Mouse (Mus musculus) retina, adult 2 months (tissue): ENCODE data around the gene Cyp3a41b.
"Not testable (repeated sequence)": the region's sequence is repeated elsewhere in the genome, so short reads cannot be mapped to it uniquely, and the experiment has no call there.

Experiments
- DNase-seq: peaks from one replicate; pipeline ENCODE4 v3.0.0-alpha.2; 2012; ENCODE audit warnings: low read depth, low spot score

The Cyp3a41b gene

DNA sequence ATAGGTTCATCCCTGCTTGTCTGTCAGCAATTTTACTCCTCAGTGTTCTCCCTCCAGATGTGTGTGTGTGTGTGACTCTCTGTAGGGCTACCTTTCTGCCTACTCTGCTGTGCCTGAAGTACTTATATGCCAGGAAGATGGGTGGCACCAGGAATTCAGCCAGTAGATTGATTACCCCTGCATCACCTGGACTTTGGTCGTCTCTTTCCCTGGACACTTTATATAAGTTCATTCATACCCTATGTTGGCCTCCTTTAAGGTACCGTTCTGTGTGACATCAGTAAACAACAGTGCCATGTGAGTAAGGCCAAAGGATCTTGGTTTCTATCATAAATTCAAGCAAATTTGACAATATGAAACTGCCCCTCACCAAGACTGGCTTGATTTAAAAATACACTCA, at the start of gene Cyp3a41b:
Gene Cyp3a41b (minus strand): TSS at position 101 of the 400 bp plus-strand sequence.
- not testable (repeated sequence) for DNase-seq

DNA sequence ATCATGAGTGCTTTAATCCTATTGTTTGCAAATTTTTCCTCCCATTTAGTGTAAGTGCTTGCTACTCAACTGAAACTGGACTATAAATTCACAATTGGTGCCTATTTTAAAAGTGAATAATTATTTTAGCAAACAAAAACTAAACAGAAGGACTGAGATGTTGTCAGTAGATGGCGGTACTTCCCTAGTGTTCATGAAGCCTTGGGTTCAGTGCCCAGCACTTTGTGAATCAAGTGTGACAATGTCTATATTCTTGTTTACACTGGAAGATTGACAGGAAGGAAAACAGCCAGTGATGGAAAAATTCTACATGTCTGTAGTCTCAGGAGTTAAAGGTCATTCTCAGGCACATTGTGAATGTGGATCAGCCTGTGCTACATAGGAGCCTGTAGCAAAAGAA, 47.8 kb upstream of the Cyp3a41b start:
- not testable (repeated sequence) for DNase-seq

DNA sequence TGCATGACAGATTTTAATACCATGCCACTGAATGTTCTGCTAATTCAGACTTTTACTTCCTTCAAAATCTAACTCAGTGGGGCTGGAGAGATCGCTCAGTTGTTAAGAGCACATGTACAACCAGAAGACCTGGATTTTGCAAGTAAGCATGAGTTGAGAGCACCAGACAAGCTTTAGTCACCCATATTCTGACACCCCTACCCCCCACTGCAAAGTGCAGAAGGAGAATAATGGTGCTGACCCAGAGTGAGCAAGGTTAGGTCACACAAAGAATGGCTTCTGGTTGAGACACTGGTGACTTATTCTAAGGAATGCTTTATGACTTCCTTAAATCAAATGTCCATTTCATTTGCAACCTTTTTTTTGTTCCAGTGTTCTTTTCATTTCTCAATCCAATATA, 20.4 kb upstream of the Cyp3a41b start:
- not testable (repeated sequence) for DNase-seq

DNA sequence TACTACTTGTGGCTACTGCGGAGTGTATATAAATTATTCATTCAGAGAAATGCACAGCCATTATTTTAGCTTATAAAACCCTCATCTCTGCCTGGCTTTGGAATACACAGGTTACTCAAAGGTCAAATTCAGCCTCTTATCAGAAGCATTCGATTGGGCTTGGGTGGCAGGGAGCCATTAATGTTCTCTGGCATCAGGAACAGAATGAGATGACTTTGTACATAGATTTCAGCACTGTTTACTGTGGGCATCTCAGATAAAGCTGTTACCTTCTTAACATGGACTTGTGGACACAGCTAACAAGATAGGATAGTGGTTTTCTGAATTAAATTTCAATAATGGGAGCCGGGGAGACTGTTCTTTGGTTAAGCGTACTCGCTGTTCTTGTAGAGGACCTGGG, 13.3 kb upstream of the Cyp3a41b start:
- not testable (repeated sequence) for DNase-seq

DNA sequence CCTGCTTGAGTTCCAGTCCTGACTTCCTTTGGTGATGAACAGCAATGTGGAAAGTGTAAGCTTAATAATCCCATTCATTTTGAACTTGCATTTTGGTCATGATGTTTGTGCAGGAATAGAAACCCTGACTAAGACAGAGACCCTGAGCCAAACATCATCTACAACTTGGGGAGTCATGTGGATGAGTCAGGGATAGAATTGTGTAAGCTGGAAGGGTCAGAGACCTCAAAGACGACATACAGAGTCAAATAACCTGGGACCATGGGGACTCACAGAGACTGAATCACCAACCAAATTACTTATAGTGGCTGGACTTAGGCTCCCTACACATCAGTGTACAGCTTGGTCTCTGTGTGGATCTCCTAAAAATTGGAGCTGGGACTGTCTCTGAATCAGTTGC, 7.2 kb downstream of the Cyp3a41b start:
- not testable (repeated sequence) for DNase-seq

DNA sequence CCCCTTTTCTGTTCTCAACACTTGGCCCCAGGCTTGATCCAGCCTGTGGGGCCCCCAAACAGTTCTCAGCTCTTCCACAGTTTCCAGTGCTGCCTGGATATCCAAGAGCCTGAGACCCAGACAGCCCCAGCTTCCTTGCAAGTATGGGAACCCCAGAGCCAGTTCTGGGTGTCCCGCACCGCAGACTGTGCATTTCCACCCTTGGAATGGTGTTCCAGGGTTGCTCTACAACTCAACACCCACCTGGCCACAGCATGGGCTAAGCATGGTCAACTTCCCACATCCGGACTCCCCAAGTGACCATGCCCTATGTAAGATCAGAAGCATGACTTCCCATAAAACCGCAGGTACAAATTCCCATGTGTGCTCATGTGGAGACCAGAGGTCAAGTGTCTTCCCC, 8.9 kb downstream of the Cyp3a41b start:
- not testable (repeated sequence) for DNase-seq

DNA sequence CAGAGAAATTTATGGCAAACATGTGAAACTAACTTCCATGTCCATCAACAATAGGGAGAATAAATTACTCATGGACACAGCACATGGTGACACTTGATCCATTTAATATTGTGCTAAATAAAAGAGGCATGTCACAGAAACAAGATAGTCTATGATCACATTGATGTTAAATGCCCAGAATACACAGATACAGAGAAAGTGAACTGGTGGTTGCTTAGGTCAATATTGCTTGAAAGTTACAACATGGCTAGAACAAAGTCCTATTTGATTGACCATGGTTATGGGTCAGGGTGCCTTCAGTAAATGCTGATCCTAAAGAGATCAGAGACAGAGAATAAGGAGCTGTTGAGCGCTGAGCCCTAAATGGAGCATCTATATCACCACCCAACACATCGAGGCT, 12.6 kb downstream of the Cyp3a41b start:
- DNase-seq: not testable (repeated sequence)
